Mouse (Mus musculus) embryonic fibroblast, embryonic 13.5 days (primary cell): Measurements from ENCODE around the gene AC129217.1. TPM values are rescaled to one million over a fixed set of nuclear protein-coding genes. Genes with fewer than 3 reads are reported as not detected.
A peak's percentile ranks its signal among the peaks of the same experiment; 100 is the strongest.
"Not testable (repeated sequence)": the region's sequence is repeated elsewhere in the genome, so short reads cannot be mapped to it uniquely, and the experiment has no call there.

Experiments
- H3K27ac ChIP-seq: 2 replicates; pipeline ENCODE4 v1.5.1; 2012; ENCODE audit warnings: low read length, control low read depth, inconsistent platforms; ENCODE audit not compliant: insufficient read depth
- H3K4me1 ChIP-seq: 2 replicates; pipeline ENCODE4 v1.6.1; 2011; ENCODE audit warnings: low read length; ENCODE audit not compliant: control insufficient read depth, insufficient read depth
- H3K4me3 ChIP-seq: 2 replicates; pipeline ENCODE4 v1.5.1; 2011; ENCODE audit warnings: mild to moderate bottlenecking, control low read depth, low read length; ENCODE audit not compliant: insufficient read depth
- CTCF ChIP-seq: IDR thresholded peaks from 2 replicates; pipeline ENCODE4 v1.5.1; 2011; ENCODE audit warnings: mild to moderate bottlenecking, control low read depth, low read length, moderate library complexity, borderline replicate concordance; ENCODE audit not compliant: insufficient read depth
- POLR2A ChIP-seq: IDR thresholded peaks from 2 replicates; pipeline ENCODE4 v1.6.1; 2011; ENCODE audit warnings: low read depth, mild to moderate bottlenecking, control low read depth, low read length, moderate library complexity
- polyA plus RNA-seq: library from polyadenylated mRNA; stranded (reverse); fragments of >200 nt; gene quantifications from 2 replicates; pipeline ENCODE4 v1.2.4, GENCODE M21; 2011; ENCODE audit warnings: low read depth; ENCODE audit not compliant: missing spikeins, insufficient read length

The AC129217.1 gene
- polyA plus RNA-seq, 1 experiment: 43.8 TPM

GRCm38 (mm10) chr19:8822696-8823095 is 6.9 kb upstream of the AC129217.1 start:
- Histone ChIP-seq H3K4me3 (peak overlapping the region; percentile 23), H3K4me1 (no peaks in the 10 kb centered on the region), H3K27ac (no peak overlapping the region)
- TF ChIP-seq CTCF (no peak), POLR2A (no peak)

DNA sequence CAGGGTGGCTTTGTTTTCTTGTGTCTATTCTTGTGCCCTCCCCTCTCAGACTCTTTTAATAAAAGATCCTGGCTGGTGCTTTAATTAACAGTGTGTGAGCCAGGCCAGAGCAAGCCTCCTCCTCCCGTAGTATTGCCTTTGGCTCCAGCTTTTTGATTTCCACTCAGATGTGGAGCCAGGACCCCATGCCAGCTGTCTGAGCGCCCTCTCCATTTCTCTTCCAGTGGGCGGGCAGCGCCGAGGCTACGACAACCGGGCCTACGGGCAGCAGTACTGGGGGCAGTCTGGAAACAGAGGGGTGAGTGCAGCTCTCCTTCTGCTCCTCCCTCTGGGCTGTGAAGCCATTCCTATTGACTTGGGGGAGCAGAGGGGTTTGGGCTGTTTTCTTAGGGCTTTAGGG is 1.1 kb downstream of the AC129217.1 start:
- Histone ChIP-seq H3K27ac (no peak overlapping the region), H3K4me1 (no peaks in the 10 kb centered on the region)
- TF ChIP-seq POLR2A: no peak
- TF ChIP-seq CTCF: no peak

DNA sequence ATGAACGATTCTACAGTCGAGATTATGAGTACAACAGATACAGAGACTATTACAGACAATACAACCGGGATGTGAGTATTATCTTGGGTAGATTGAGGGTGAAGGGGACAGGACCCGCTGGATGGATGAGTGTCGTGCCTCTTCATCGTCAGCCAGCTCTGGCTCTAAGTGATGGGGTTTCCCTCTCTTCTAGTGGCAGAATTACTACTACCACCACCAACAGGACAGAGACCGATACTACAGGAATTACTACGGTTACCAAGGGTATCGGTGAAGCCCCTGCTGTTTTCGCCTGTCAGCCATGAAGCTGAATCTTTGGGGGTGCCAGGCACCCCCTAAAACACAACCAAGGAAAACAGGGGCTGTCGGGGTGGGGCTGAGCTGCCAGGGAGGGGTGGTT is 1.7 kb downstream of the AC129217.1 start:
- H3K27ac ChIP-seq: no peak overlapping the region
- no peaks in the 10 kb centered on the region for H3K4me1 ChIP-seq
- TF ChIP-seq POLR2A: no peak
- no peak for TF ChIP-seq CTCF
- no peak overlapping the region for H3K4me3 ChIP-seq

More for the DNA sequence above, 1.1 kb downstream of the AC129217.1 start:
- H3K4me3 ChIP-seq: no peak overlapping the region

- Histone ChIP-seq H3K4me3 (no peak overlapping the region), H3K4me1 (no peaks in the 10 kb centered on the region), H3K27ac (no peak overlapping the region)
- TF ChIP-seq CTCF (no peak), POLR2A (no peak)
These were observed 3.4 kb downstream of the AC129217.1 start for GRCm38 (mm10) chr19:8832971-8833370.

- not testable (repeated sequence) for H3K27ac ChIP-seq, H3K4me1 ChIP-seq, H3K4me3 ChIP-seq
These were observed 6.8 kb downstream of the AC129217.1 start for GRCm38 (mm10) chr19:8836327-8836726.

DNA sequence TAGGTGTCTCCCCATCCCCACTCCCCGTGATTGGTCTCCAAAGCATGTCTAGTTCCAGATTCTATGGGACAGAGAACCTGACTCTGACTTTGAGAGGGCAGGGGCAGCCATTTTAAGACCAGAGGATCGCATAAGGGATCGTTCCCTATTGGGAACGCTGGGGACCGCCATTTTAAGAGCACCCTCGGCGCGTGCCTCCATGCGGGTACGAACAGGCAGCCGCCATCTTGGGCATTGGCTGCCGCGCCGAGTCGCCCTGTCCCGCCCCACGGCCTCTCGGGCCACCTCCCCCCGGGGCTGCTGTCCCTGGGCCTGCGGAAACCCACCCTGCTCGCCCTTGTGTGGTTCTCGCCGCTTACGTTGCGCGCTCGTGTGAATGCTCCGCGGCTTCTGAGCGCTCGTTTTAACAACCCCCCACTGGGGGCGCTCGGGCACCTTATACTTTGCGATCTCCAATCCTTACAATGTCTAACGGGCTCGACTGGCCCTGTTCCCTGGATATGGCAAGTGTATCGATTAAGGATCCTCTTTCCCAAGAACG is 7.7 kb downstream of the AC129217.1 start, which contains the start of gene Bscl2:
Bscl2 (plus strand) TSS at position 217 of the 541 bp plus-strand sequence.
- TF ChIP-seq POLR2A (peak; percentile 57), CTCF (no peak)
- peak within 1 kb of the TSS; percentile 30 for H3K4me3 ChIP-seq
- no peaks in the 10 kb centered on the region for H3K4me1 ChIP-seq
- H3K27ac ChIP-seq: peak within 1 kb of the TSS; percentile 52

GRCm38 (mm10) chr19:8838041-8838730 is 8.6 kb downstream of the AC129217.1 start:
- H3K27ac ChIP-seq: peak overlapping the region; percentile 52; the same call in 1 of the 2 replicates
- no peaks in the 10 kb centered on the region for H3K4me1 ChIP-seq
- TF ChIP-seq CTCF: no peak
- no peak for TF ChIP-seq POLR2A
- peak overlapping the region; percentile 30; the same call in 1 of the 2 replicates for H3K4me3 ChIP-seq

- Histone ChIP-seq H3K4me3 (no peak within 1 kb of the TSS), H3K27ac (no peak within 1 kb of the TSS), H3K4me1 (no peaks in the 10 kb centered on the region)
- TF ChIP-seq CTCF (no peak), POLR2A (no peak)
These were observed 9.7 kb downstream of the AC129217.1 start, which contains the start of gene Gng3 for GRCm38 (mm10) chr19:8839103-8839907. Gene Gng3 (minus strand): TSS chr19:8839194.

DNA sequence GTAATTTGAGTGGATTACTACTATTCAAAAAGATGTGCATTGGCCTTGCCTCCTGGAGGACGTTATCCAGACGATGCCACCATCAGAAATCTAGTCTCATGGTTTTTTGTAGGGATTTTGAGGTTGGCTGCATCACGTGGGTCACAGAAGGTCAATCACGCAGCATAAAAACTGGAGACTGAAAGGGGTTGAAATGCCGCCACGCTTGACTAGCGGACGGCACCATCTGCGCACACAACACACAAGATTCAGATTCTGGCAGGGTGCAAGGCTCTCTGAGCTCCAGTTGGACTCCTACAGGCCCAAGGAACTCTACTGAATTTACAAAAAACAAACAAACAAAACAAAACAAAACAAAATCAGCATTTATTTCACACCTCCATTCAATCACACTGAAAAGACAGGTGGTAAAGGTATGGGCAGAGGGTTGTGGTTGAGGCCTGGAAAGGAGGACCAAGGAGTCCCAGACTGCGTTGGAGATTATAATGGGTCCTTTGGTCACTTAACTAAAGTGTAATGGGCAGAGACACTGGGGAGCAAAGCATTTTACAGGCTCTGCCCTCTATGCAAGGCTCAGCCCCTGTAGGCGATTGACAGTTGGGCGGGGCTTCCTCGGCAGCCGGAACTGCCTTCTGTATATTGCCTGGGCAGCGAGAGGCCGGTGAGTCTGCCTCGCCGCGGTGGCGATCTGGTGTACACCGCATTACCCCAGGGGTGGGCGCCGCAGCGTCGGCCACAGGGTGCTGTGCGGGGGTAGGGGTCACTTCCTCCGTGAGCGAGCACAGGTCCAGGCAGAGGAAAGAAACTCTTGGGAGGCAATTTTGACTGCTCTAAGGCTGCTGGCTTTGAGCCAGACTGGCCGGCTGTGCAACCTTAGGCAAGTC is 10.6 kb downstream of the AC129217.1 start:
- no peaks in the 10 kb centered on the region for H3K4me1 ChIP-seq
- no peak for TF ChIP-seq CTCF
- TF ChIP-seq POLR2A: peak; percentile 85
- peak overlapping the region; percentile 30 for H3K4me3 ChIP-seq
- H3K27ac ChIP-seq: no peak overlapping the region

DNA sequence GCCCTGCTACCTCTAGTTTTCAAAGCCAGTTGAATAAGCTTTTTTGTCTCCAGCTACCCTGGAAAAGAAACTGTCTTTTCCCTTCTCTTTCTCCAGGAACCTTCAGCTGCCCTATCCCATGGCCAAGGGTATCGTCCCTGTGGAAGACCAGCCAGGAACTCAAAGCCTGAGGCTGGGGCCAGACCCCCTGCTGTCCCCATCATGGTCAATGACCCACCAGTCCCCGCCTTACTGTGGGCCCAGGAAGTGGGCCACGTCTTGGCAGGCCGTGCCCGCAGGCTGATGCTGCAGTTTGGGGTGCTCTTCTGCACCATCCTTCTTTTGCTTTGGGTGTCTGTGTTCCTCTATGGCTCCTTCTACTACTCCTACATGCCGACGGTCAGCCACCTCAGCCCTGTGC is 11.4 kb downstream of the AC129217.1 start:
- Histone ChIP-seq H3K27ac (no peak overlapping the region), H3K4me1 (no peaks in the 10 kb centered on the region), H3K4me3 (peak overlapping the region; percentile 30; the same call in 1 of the 2 replicates)
- TF ChIP-seq POLR2A (no peak), CTCF (no peak)
